Mouse (Mus musculus) adrenal gland (tissue): Measurements from ENCODE around the gene Sipa1.

Experiments used
- intact Hi-C: fragments of 180-260 bp; cut with DNase I; formaldehyde crosslinking; loops from one replicate; pipeline ENCODE4 v1.15.1; 2025
- long read RNA-seq, 2 experiments: library from polyadenylated mRNA; unstranded; transcript quantifications; one replicate each; pipeline ENCODE4 v2.0.0; 2020; ENCODE audit warnings: borderline replicate concordance in 1 of 2; ENCODE audit not compliant: insufficient replicate concordance in 1 of 2

Sipa1 gene
- long read RNA-seq, experiment 1, partial matches to known transcripts: 15 of 28 reads
- long read RNA-seq, experiment 1, other reads (novel, unspliced or antisense): 7 of 28 reads
- long read RNA-seq, experiment 2, partial matches to known transcripts: 18 of 26 reads
- long read RNA-seq, experiment 2, other reads (novel, unspliced or antisense): 2 of 26 reads

- intact Hi-C loops: no loop called here
Observed at GRCm38 (mm10) chr19:5662981-5663913, at the start of gene Sipa1. TSS of gene Sipa1 (minus strand) at chr19:5663707.

GRCm38 (mm10) chr19:5713255-5713654, 49.7 kb upstream of the Sipa1 start:
- intact Hi-C loops: no loop called here

DNA sequence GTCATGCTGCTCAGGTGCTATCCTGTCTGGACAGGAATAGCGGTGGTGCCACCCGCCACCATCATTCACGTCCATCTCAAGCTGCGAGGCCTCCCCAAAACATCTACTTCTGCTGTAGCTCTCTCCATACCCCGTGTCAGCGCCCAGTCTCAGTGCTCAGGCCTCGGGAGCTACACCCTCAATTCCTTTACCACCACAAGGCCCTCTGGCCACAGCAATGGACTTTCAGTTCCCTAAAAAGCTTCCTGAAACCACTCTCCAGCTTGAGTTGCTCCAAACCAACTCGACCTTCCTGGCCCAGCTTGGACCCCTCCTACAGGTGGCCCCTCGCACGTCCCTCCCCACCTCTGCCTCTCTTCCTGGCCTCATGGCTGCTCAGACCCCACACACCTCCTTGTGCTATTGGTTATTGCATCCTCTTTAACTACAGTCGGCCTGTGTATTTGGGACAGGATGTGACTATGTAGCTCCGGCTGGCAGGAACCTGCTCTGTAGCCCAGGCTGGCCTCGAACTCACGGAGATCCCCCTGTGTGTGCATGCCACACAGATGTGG, 48.5 kb upstream of the Sipa1 start:
- intact Hi-C loops: loop anchor here (2.0 kb wide), 1 partner anchor 69 kb away; no protein-coding TSS in a partner anchor

DNA sequence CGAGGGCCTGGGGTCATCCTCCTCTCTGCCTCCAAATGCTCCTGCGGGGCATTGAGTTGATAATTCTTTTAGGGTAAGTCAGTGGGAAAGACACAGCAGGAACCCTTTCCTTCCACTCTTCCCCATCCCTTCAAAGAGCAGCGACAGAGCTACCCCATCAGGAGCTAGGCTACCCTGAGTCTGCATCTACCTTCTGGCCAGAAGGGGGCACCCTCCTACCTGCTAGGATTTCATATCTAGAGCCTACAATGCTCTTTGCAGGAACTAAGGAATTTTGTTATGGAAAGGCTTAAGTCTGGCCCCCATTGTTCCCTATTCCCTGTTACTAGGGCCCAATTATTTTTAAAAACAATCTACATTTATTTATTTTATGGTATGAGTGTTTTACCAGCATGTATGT, 47.7 kb upstream of the Sipa1 start:
- intact Hi-C loops: loop anchor here (2.0 kb wide), 1 partner anchor 70 kb away; no protein-coding TSS in a partner anchor

GRCm38 (mm10) chr19:5710581-5710980, 47.1 kb upstream of the Sipa1 start:
- intact Hi-C loops: loop anchor here (2.0 kb wide), 1 partner anchor 70 kb away; no protein-coding TSS in a partner anchor

- intact Hi-C loops: loop anchor here (2.0 kb wide), 1 partner anchor 71 kb away; no protein-coding TSS in a partner anchor
Observed at GRCm38 (mm10) chr19:5710068-5710467, 46.6 kb upstream of the Sipa1 start.

- intact Hi-C loops: no loop called here
Observed at GRCm38 (mm10) chr19:5704801-5705571, 41.5 kb upstream of the Sipa1 start.

GRCm38 (mm10) chr19:5704163-5704800, 40.8 kb upstream of the Sipa1 start, which contains the start of gene Kcnk7:
TSS of gene Kcnk7 (plus strand) at chr19:5704367.
- intact Hi-C loops: no loop called here

DNA sequence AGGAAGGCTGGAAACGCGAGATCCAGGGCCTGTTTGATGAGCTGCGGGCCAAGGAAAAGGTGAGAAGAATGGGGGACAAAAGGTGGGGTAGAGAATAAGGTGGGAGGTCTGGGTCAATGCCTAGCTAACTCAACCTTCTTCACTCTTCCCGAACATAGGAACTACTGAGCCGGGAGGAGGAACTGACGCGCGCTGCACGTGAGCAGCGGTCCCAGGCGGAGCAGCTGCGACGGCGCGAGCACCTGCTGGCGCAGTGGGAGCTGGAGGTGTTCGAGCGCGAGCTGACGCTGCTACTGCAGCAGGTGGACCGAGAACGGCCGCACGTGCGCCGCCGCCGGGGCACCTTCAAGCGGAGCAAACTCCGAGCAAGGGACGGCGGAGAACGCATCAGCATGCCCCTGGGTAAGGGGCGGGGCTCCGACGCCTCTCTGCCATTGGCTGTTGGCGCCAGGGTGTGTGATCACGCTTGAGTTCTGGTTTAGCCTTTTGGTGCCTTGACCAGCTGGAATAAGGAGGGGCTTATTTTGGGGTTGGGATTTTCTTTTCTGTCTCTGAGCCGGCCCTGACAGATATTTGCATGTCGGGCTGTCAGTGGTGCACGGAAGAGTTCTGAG, 32.4 kb upstream of the Sipa1 start:
- intact Hi-C loops: no loop called here

- intact Hi-C loops: no loop called here
Observed at GRCm38 (mm10) chr19:5693801-5694200, 30.3 kb upstream of the Sipa1 start.

DNA sequence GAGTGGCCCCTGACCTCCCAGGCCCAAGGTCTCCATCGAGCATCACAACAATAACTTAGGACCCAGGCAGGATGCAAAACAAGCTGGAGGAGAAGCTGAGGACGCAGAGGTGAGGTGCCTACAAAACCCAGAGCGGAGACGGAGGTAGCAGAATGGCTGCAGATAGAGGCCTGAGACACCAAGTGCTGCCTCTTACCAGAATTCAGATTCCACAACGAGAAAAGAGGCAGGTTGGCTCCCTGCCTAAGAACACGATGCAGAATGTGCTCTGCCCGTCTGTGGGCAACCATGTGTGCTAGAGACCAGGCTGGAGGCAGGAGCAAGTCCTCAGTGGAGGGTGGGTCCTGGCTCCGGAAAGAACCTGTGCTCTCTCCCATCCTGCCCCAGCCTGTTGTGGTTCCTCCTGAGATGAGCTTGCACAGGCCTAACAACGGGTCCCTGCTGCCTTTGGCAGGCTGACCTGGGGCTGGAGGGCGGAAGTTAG, 29.4 kb upstream of the Sipa1 start:
- intact Hi-C loops: no loop called here

- intact Hi-C loops: no loop called here
Observed at GRCm38 (mm10) chr19:5692086-5692912, 28.8 kb upstream of the Sipa1 start.

- intact Hi-C loops: no loop called here
Observed at GRCm38 (mm10) chr19:5691601-5692000, 28.1 kb upstream of the Sipa1 start.

GRCm38 (mm10) chr19:5690343-5690735, 26.8 kb upstream of the Sipa1 start:
- intact Hi-C loops: no loop called here

DNA sequence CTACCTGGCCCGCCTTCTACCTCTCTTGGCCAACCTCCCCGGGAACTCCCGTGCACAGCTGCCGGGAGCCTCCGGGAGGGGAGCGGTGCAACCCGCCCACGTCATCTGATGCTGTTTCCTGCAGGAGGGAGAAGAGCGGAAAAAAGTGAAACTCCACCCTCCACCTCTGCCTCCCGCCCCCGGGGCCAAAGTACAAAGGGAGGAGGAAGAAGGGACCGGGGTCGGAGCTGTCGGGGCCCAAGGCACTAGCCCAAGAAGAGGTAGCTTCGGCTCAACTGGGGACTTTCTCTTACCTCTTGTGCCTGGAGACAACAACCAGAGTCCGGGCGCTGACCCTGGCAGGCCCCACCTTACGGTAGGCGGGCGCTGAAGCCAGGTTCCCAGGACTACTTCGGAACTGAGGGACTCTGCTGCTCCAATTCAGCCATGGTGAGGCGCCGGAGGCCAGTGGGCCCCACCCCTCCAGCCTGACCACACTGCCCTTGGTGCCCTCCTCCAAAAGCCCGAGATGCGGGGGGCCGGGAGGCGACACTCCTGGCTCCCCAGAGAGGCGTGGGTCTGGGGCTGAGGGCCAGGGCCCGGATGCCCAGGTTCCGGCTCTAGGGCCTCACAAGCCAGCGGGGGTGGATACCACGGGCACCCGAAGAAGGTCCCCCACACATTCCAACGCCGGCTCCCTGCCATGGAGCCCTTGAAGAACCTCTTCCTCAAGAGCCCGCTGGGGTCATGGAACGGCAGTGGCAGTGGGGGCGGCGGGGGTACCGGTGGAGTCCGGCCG, 26.2 kb upstream of the Sipa1 start:
- intact Hi-C loops: no loop called here

DNA sequence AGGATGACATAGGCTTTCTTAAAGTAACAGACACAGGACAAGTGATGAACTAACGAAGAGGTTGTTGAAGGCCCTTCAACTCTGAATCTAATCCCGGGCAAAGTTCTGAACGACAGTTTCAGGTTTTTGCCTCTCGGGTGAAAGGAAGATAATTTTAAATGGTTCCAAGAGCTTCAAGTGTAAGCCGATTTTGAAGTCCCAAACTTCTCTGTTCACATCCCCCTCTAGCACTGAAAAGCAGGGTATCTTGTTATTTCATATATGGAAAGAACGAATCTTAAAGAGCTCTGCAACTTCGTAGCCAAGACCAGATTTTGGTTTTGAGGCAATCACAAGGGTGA, 25.6 kb upstream of the Sipa1 start:
- intact Hi-C loops: no loop called here

DNA sequence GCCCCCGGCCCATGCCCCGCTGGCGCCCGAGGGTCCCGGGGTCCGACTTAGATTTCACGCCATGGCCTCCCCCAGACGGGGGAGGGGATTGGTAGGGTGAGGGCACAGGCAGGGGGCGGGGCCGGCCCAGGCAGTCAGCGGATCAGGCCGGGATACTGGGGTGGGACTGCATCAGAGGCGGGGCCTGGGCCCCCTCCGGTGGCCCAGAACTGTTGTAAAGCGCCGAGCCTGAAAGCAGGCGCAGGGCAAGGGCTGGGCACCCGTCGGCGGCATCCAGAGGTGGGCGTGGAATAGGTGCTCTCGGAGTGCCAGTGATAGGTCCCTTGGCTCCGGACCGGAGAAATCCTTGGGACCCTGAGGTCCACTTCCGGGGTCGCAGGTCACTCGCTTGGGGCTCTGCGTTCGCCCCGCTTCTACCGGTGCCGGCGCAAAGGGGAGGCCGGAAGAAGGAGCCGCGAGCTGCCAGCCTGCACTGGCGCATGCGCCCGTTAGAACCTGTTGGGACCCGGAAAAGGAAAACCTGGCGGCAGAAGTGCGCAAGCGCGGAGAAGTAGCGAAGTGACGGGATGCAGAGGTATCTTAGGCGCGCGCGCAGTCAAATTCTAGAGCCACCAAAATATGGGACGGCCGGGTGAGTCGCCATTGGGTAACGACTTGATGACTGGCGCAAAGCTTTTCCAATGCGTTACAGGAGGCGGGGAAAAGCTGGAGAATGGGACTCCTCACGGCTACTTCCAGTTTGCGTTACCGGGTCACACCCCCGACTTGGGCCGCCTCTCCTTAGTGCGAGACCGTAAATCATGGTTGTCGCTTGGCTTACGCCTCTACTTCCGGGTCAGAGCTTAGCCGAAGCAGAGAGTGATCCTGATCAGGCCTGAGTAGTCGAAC, 24.9 kb upstream of the Sipa1 start, which contains the start of the genes Map3k11 and Pcnx3:
Gene Map3k11, plus strand, starts transcription at position 543 of the 888 bp plus-strand sequence.
Gene Pcnx3, minus strand, starts transcription at position 709 of the 888 bp plus-strand sequence.
- intact Hi-C loops: no loop called here
